Mouse (Mus musculus) layer of hippocampus, adult 8-10 months (tissue): Measurements from ENCODE around the gene Isg15. TPM values are rescaled to one million over a fixed set of nuclear protein-coding genes. Genes with fewer than 3 reads are reported as not detected.

Experiments
- DNase-seq, 2 experiments: peaks; one replicate each; pipeline ENCODE4 v3.0.0; 2022; ENCODE audit warnings: low spot score in 2 of 2
- total RNA-seq, 4 experiments: library from RNA; stranded (reverse); gene quantifications; 2 replicates each; pipeline ENCODE4 v1.2.4; 2022

Isg15 gene
- total RNA-seq: 1 to 10 TPM in 3 of 4 experiments, under 1 TPM in 1; 0.87 to 2.6 (median 1.7) TPM

- no peak for DNase-seq
These were observed at the start of gene Isg15 for GRCm38 (mm10) chr4:156200623-156201475. TSS of gene Isg15 (minus strand) at chr4:156200818.

DNA sequence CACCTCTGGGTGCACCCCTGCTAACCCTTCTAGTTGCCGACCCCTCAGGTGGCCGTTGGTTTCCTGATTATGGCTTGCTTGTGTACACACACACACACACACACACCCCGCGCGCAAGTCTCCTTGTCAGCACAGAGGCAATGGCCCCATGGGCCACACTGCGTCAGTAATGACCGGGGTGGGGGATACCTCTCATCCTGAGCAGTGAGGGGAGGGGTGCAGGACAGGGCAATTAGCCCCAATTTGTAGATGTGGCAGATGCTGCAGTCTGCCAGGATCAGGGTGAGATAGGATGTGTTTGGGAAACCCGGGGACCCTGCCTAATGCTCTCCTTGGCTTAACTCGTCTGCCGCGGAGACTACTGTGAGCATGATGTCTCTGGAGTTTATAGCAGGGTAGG, 48.9 kb upstream of the Isg15 start:
- DNase-seq: no peak

DNA sequence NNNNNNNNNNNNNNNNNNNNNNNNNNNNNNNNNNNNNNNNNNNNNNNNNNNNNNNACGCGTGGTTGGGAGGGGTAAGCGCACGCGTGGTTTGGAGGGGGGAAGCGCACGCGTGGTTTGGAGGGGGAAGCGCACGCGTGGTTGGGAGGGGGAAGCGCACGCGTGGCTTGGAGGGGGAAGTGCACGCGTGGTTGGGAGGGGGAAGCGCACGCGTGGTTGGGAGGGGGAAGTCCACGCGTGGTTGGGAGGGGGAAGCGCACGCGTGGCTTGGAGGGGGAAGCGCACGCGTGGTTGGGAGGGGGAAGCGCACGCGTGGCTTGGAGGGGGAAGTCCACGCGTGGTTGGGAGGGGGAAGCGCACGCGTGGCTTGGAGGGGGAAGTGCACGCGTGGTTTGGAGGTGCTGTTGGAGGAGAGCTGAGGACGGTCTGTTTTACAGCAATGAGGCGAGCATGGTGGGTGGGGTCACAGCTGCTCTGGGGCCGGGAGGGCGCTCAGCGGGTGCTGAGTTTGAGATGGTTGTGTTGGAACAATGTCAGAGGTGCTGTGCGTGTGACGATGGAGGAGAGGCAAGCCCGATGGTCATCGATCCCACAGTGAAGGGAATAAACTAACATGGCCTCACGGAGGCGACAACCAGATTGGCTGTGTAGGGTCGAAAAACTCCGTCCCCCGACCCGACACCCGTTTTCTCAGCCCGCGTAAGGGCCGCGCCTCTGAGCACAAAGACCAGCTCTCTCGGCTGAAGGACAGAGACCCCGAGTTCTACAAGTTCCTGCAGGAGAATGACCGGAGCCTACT, 36.2 kb upstream of the Isg15 start:
- no peak for DNase-seq

DNA sequence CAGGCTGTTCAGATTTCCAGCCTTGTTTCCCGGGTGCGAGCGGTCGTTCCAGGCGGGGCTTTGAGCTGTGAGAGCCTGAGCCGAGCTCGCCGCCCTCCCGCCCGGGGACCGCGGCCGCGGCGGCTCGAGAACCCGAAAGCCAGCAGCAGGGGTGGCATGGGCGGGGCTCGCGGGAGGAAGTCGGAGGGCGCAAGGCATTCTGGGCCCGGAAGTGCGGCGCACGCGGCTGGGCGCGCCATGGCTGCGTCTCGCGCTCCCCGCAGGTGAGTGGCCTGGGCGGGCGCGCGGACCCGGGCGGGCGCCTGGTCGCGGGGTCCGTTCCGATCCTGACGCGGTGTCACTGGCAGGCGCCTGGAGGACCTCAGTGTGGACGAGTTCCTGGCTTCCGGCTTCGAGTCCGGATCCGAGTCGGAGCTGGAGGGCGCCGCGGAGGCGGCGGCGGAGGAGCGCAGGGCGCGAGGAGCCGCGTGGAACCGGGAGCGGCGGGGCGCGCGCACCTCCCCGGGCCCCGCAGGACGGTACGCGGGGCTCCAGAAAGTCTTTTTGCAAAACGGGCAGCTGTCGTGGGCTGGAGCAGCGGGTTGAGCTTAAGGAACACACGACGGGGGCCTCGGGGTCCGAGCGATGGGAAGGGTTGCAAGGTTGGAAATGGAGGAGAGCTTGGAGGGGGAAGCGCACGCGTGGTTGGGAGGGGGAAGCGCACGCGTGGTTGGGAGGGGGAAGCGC, 35.4 kb upstream of the Isg15 start, which contains the start of gene Noc2l:
Gene Noc2l (plus strand): TSS at position 203 of the 726 bp plus-strand sequence.
- peak; percentile 77 to 83 for DNase-seq

DNA sequence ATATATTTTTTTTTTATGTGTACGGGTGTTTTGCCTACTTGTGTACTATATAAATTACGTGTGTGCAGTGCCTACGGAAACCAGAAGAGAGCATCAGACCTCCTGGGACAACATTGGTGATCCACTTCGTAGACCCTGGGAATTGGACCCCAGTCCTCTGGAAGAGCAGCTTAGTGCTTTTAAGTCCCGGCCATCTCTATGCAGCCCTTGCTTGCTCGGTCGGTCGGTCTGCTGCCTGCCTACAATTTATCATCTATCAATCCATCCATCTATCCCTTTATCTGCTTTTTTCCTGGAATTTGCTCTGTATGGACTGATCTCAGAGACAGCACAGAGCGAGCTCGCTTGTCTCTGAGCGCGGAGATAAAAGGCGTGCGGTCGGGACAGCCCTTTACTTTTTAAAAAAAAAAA, 34.7 kb upstream of the Isg15 start:
- no peak for DNase-seq

DNA sequence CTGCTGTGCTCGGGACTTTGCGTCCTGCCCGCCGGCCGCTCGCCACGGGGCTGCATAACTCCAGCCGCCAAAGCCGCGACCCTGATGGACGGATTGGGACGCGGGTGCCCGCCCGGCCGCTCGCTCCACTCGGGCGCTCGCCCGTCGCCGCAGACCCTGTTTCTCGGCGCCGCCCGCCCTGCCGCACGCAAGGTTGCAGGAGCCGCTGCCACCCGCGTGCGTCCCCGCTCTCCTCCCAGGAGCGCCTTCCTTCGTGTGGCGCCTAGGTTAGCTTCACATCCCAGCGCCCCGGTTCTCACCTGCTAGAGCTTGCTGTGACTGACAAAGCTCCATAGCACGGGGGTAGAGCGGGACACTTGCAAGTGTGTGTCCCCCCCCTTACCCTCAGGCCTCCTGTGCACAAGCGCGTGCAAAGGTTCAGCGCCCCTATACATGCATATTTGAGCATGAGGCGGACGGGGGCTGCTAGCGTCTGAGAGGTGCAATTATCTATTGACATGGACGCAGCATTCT, 34.1 kb upstream of the Isg15 start, which contains the start of gene Plekhn1:
Gene Plekhn1 (minus strand): TSS at position 157 of the 513 bp plus-strand sequence.
- DNase-seq: peak in 1 of 2 experiments; percentile 60

DNA sequence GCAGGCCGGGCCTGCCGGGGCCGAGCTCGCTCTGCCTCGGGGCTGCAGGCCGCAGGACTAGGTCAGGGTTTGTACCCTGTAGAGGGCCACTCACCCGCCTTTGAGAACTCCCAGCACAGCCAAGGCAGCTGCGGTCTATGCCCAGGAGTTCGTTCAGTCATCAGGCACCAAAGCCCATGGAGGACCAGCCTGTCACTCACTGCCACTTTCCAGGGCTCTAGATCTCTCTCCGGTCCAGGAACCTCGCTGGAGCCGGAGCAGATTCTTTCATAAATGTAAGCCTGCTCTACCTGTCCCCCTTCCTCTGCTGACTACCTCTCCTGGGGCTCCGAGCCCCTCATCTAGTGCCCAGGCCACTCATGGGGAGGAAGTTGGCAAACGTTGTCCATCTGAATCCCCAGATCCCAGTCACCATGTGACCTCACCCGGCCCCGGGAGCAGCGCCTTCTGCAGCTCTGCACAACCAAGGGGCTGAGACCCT, 33.4 kb upstream of the Isg15 start:
- no peak for DNase-seq

DNA sequence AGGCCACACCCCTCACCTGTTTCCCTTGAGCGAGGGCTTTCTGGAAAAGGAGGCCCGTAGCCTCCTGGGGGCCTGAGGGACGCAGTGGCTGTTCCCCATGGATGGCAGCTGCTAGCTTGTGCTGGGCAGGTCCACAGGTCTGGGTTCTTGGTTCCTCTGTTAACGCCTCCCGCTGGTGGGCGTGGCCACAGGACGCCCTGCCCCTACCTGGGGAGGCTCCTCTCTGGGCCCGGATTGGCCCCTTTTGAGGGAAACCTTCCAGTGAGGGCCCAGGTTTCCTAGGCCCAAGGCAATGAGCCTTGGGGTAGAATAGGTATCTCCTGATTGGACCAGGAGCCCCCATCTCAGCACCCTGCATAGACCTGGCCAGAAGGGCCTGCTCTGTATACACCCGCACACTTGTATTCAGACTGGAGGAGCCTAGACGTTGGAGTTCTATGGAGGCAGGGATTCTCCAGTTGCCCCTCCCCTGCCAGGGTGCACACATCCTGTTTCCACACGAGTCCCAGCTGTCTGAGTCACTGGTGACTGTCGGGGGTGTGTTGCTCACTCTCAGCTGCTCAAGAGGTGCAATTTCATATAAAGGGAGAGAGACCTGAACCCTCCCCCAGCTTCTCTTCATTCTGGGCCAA, 27.9 kb upstream of the Isg15 start:
- no peak for DNase-seq

DNA sequence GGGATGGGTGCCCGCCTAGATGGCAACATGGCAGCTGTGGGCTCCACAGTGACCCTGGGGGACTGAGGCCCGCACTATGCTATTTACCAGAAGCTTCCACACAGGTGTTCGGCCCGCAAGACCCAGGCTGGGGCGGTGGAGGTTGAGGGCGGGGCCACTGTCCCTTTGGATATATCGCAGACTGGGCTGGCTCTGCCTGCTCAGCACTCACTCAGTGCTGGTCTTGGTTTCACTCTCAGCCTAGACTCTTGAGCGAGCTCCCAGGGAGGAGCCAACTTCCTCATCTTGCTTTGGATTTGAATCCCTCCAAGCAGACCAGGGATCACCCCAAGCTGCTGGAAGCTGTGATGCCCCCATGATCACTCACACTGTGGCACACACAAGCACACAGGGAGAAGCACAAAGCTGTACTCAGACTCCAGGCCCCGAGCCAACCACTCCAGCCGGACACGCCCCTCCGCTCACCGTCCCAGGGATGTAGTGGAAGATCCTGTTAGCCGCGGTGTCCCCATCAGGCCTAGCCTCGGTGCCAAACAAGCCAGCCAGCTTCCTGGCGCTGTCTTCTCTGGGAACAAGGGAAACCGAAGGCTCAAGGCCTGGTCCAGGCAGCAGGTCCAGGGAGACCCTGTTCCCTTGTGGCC, 27.3 kb upstream of the Isg15 start:
- no peak for DNase-seq

- DNase-seq: no peak
These were observed 23.7 kb upstream of the Isg15 start for GRCm38 (mm10) chr4:156224276-156224675.

GRCm38 (mm10) chr4:156219936-156220335, 19.3 kb upstream of the Isg15 start:
- no peak for DNase-seq

DNA sequence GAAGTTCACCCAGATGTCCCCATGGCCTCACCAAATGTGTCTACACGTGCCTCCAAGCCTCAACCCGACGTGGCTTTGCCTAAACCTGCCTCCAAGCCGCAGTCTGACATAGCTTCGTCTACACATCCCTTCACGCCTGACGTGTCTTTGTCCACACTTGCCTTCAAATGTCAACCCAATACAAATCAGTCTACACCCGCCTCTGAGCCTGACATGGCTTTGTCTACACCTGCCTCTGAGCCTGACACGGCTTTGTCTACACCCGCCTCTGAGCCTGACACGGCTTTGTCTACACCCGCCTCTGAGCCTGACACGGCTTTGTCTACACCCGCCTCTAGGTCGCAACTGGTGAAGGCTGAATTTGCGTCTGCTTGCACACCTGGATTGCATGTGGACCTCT, 17.2 kb upstream of the Isg15 start:
- DNase-seq: no peak

GRCm38 (mm10) chr4:156217022-156217669, 16.5 kb upstream of the Isg15 start:
- no peak for DNase-seq

DNA sequence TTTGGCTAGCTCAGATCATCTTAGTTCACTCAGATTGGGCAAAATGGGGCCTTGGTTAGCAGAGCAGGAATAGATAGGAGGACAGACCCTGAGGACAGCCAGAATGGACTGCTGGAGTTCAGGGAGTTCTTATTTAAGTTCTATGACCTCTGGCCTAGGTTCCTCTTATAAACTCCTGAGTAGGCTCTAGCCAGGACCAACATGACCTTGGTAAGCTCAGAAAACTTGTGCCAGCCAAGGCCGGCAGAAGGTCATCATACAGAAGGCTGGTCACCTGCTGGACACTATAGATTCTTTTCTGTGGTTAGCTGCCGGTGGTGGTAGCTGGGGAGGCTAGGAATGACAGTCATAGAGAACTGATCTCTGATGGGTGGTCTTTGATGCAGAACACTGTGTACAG, 15.6 kb upstream of the Isg15 start:
- DNase-seq: no peak

DNA sequence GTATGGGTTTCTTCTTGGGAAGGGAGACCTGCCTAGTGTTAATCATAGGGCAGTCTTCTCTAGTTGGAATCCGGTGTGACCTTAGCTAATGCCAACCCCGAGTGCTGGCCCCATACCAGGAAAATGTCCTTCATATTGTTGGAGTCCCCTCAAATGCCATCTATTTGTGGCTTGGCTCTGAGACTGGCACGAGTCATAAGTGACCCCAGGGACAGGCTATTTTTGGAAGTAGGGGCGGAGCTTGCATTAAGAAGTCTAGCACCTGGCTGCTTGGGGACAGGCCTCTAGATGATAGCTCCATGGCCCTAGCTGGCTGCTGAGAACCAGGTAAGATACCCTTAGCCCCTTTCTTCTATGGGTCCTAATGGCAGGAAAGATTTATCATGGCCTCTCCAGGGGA, 15.0 kb upstream of the Isg15 start, which contains the start of gene Perm1:
Gene Perm1 (plus strand): TSS at position 220 of the 400 bp plus-strand sequence.
- DNase-seq: no peak

DNA sequence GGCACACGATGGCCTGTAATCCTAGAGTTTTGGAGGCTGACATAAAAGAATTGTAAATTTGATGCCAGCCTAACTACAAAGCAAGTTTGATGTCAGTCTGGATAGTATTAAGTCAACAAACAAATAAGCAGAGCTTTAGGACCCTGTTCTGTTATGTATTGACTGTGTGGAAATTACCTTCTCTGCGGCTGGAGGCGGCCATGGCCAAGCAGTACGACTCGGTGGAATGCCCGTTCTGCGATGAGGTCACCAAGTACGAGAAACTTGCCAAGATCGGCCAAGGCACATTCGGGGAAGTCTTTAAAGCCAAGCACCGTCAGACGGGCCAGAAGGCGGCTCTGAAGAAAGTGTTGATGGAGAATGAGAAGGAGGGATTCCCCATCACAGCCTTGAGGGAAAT, 12.5 kb upstream of the Isg15 start:
- no peak for DNase-seq

GRCm38 (mm10) chr4:156209963-156210635, 9.5 kb upstream of the Isg15 start:
- no peak for DNase-seq

DNA sequence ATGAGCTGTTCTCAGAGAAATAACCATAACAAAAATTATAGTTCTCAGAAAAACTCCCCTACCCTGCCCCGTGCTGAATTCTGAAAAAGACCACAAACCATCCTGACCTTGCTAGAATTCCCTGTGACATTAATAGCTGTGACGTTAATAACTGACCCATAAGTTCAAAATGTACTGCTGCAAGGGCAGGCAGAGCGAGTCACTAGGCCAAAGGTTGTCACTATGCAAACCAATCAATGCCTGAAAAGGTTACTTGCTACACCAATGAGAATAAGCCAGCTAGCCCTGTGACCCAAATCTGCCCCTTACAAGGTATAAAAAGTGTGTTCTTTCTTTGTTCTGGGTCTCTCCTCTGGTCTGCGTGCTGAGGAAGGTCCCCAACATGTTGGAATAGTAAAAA, 8.3 kb upstream of the Isg15 start:
- DNase-seq: no peak
